Mouse (Mus musculus): ENCODE results near the gene Gkn3. TPM values are rescaled to one million over a fixed set of nuclear protein-coding genes. Genes with fewer than 3 reads are reported as not detected.

Gkn3 gene
- polyA plus RNA-seq, 1 experiment from 2014 or later = not detected

- Histone ChIP-seq H3K27ac (ENCODE audit: low read depth, low read length) (no peak overlapping the region), H3K4me2 (replicated peaks; ENCODE audit: low read depth, low read length) (no peak overlapping the region), H3K9ac (ENCODE audit: low read depth, low read length) (no peak overlapping the region), H3K36me3 (ENCODE audit: control insufficient read depth, insufficient read depth, low read length) (no peaks in the 10 kb centered on the region), H3K27me3 (ENCODE audit: control insufficient read depth, insufficient read depth, low read length) (no peaks in the 10 kb centered on the region), H3K4me3 (ENCODE audit: low read length) (no peak overlapping the region), H3K9me3 (ENCODE audit: control insufficient read depth, low read length) (no peaks in the 10 kb centered on the region), H3K4me1 (ENCODE audit: control insufficient read depth, insufficient read depth, low read length) (no peaks in the 10 kb centered on the region)
- WGBS = 57% methylated on average over 6 of the region's 6 CpGs
- ATAC-seq (ENCODE audit: low FRiP score, low TSS enrichment) = no peak
These were observed 12.7 kb upstream of the Gkn3 start for GRCm38 (mm10) chr6:87401456-87401855.

DNA sequence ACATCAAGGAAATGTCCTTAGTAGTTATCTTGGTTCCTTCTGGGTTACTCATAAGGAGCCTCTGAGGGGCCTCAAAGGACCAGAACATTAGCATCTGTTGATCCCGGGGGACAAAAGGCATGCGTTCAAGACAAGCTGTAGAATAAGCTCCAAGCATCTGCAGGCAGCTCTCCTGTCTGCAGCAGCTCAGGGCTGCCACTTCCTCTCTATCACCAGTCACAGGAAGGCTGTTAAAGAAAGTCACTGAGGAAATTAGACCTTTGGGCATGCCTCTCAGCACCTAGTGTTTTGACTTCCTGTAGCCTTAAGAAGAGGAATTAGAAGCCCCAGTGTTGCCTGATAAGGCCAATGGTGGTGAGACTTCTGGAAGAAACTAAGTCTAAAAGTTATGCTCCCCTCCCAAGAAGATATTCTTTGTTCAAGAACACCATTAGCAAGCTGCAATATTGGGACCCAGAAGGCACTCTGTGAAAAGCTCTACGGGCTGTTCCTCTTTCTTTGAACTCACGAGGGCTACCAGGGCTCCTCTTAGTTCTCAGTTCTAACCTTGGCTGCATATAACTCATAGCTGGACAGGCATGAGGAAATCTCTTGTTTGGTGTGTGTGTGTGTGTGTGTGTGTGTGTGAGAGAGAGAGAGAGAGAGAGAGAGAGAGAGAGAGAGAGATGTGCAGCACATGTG lies 11.3 kb upstream of the Gkn3 start:
- Histone ChIP-seq H3K27ac (ENCODE audit: low read depth, low read length) (no peak overlapping the region), H3K9ac (ENCODE audit: low read depth, low read length) (no peak overlapping the region), H3K4me1 (ENCODE audit: control insufficient read depth, insufficient read depth, low read length) (no peaks in the 10 kb centered on the region), H3K36me3 (ENCODE audit: control insufficient read depth, insufficient read depth, low read length) (no peaks in the 10 kb centered on the region), H3K4me2 (replicated peaks; ENCODE audit: low read depth, low read length) (no peak overlapping the region), H3K9me3 (ENCODE audit: control insufficient read depth, low read length) (no peaks in the 10 kb centered on the region), H3K27me3 (ENCODE audit: control insufficient read depth, insufficient read depth, low read length) (no peaks in the 10 kb centered on the region), H3K4me3 (ENCODE audit: low read length) (no peak overlapping the region)
- no peak for ATAC-seq (ENCODE audit: low FRiP score, low TSS enrichment)
- 60% methylated on average over 4 of the region's 4 CpGs for WGBS

DNA sequence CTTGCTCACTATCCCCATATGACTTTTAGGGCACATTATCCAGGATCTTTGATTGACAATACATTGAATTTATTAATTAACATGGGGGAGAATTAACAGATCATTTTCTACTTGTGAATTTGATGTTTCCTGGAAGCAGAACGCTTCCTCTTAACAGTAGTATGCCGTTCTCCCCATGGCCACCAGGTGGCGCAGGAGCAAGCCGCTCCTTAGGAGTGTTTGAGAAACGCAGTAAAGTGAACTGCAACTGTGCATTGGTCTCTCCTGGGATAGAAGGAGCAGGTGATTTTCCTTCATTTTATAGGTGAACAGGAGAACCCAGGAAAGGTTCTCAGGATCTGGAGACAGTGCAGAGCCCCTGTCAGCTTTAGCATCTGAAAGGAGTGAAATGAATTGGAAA lies 10.4 kb upstream of the Gkn3 start:
- 1% methylated on average over 5 of the region's 5 CpGs for WGBS
- peak; percentile 57; the same call in 1 of the 2 replicates for ATAC-seq (ENCODE audit: low FRiP score, low TSS enrichment)
- no peak overlapping the region for H3K27ac ChIP-seq (ENCODE audit: low read depth, low read length)
- no peak overlapping the region for H3K9ac ChIP-seq (ENCODE audit: low read depth, low read length)
- no peaks in the 10 kb centered on the region for H3K27me3 ChIP-seq (ENCODE audit: control insufficient read depth, insufficient read depth, low read length)
- H3K4me2 ChIP-seq (replicated peaks; ENCODE audit: low read depth, low read length) = no peak overlapping the region
- H3K4me3 ChIP-seq (ENCODE audit: low read length) = no peak overlapping the region
- 0 out of 2 replicates have a peak, but pooled peaks cover 4% of the 10 kb centered on the region for H3K4me1 ChIP-seq (ENCODE audit: control insufficient read depth, insufficient read depth, low read length)
- no peaks in the 10 kb centered on the region for H3K9me3 ChIP-seq (ENCODE audit: control insufficient read depth, low read length)
- no peaks in the 10 kb centered on the region for H3K36me3 ChIP-seq (ENCODE audit: control insufficient read depth, insufficient read depth, low read length)

DNA sequence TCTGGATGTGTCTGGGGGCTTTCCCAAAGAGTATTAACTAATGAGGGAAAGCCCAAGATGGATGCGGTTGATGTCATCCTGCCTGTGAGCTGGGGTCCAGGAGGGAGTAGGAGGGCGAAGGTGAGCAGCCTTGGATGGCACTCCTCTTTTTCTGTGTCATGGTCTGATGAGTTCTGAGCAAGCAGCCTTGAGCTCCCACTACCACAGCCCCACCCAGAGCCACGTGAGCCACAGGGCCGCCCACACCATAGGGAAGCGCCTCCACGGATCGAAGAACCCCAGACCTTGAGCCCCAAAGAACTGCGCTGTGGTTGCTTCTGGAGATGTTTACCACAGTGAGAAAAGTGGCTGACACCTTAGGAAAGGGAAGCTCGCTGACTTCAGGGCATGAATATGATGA lies 6.0 kb upstream of the Gkn3 start:
- H3K27me3 ChIP-seq (ENCODE audit: control insufficient read depth, insufficient read depth, low read length) = no peaks in the 10 kb centered on the region
- H3K4me2 ChIP-seq (replicated peaks; ENCODE audit: low read depth, low read length) = no peak overlapping the region
- H3K4me1 ChIP-seq (ENCODE audit: control insufficient read depth, insufficient read depth, low read length) = 0 out of 2 replicates have a peak, but pooled peaks cover 9% of the 10 kb centered on the region
- H3K4me3 ChIP-seq (ENCODE audit: low read length) = no peak overlapping the region
- no peaks in the 10 kb centered on the region for H3K9me3 ChIP-seq (ENCODE audit: control insufficient read depth, low read length)
- H3K36me3 ChIP-seq (ENCODE audit: control insufficient read depth, insufficient read depth, low read length) = no peaks in the 10 kb centered on the region
- 70% methylated on average over 9 of the region's 9 CpGs for WGBS
- no peak overlapping the region for H3K9ac ChIP-seq (ENCODE audit: low read depth, low read length)
- no peak overlapping the region for H3K27ac ChIP-seq (ENCODE audit: low read depth, low read length)
- ATAC-seq (ENCODE audit: low FRiP score, low TSS enrichment) = 0 out of 2 replicates have a peak, but pooled peaks have one; percentile 25

GRCm38 (mm10) chr6:87393466-87394205 lies 4.9 kb upstream of the Gkn3 start:
- WGBS = 58% methylated on average over 8 of the region's 8 CpGs
- Histone ChIP-seq H3K4me2 (replicated peaks; ENCODE audit: low read depth, low read length) (no peak overlapping the region), H3K4me3 (ENCODE audit: low read length) (no peak overlapping the region), H3K27me3 (ENCODE audit: control insufficient read depth, insufficient read depth, low read length) (no peaks in the 10 kb centered on the region), H3K9ac (ENCODE audit: low read depth, low read length) (no peak overlapping the region), H3K27ac (ENCODE audit: low read depth, low read length) (no peak overlapping the region), H3K9me3 (ENCODE audit: control insufficient read depth, low read length) (no peaks in the 10 kb centered on the region), H3K4me1 (ENCODE audit: control insufficient read depth, insufficient read depth, low read length) (0 out of 2 replicates have a peak, but pooled peaks cover 9% of the 10 kb centered on the region), H3K36me3 (ENCODE audit: control insufficient read depth, insufficient read depth, low read length) (no peaks in the 10 kb centered on the region)
- ATAC-seq (ENCODE audit: low FRiP score, low TSS enrichment) = no peak

GRCm38 (mm10) chr6:87389455-87389989 lies 787 bp upstream of the Gkn3 start:
- H3K27ac ChIP-seq (ENCODE audit: low read depth, low read length) = no peak overlapping the region

GRCm38 (mm10) chr6:87386681-87387080 lies 2.1 kb downstream of the Gkn3 start:
- Histone ChIP-seq H3K9me3 (ENCODE audit: control insufficient read depth, low read length) (no peaks in the 10 kb centered on the region), H3K4me1 (ENCODE audit: control insufficient read depth, insufficient read depth, low read length) (no peaks in the 10 kb centered on the region), H3K27me3 (ENCODE audit: control insufficient read depth, insufficient read depth, low read length) (peaks cover 5% of the 10 kb centered on the region), H3K27ac (ENCODE audit: low read depth, low read length) (no peak overlapping the region), H3K4me2 (replicated peaks; ENCODE audit: low read depth, low read length) (no peak overlapping the region), H3K4me3 (ENCODE audit: low read length) (no peak overlapping the region), H3K36me3 (ENCODE audit: control insufficient read depth, insufficient read depth, low read length) (no peaks in the 10 kb centered on the region), H3K9ac (ENCODE audit: low read depth, low read length) (no peak overlapping the region)
- 80% methylated on average over 10 of the region's 10 CpGs for WGBS
- ATAC-seq (ENCODE audit: low FRiP score, low TSS enrichment) = no peak

More at GRCm38 (mm10) chr6:87389455-87389989, 787 bp upstream of the Gkn3 start:
- H3K9me3 ChIP-seq (ENCODE audit: control insufficient read depth, low read length) = no peaks in the 10 kb centered on the region
- 14% methylated on average over 5 of the region's 5 CpGs for WGBS
- no peak for ATAC-seq (ENCODE audit: low FRiP score, low TSS enrichment)
- H3K4me2 ChIP-seq (replicated peaks; ENCODE audit: low read depth, low read length) = no peak overlapping the region
- H3K4me1 ChIP-seq (ENCODE audit: control insufficient read depth, insufficient read depth, low read length) = 0 out of 2 replicates have a peak, but pooled peaks cover 6% of the 10 kb centered on the region
- H3K4me3 ChIP-seq (ENCODE audit: low read length) = no peak overlapping the region
- no peaks in the 10 kb centered on the region for H3K36me3 ChIP-seq (ENCODE audit: control insufficient read depth, insufficient read depth, low read length)
- peaks cover 3% of the 10 kb centered on the region; the same call in 1 of the 2 replicates for H3K27me3 ChIP-seq (ENCODE audit: control insufficient read depth, insufficient read depth, low read length)
- no peak overlapping the region for H3K9ac ChIP-seq (ENCODE audit: low read depth, low read length)

GRCm38 (mm10) chr6:87386203-87386602 lies 2.5 kb downstream of the Gkn3 start:
- H3K4me3 ChIP-seq (ENCODE audit: low read length) = no peak overlapping the region
- ATAC-seq (ENCODE audit: low FRiP score, low TSS enrichment) = no peak
- no peaks in the 10 kb centered on the region for H3K36me3 ChIP-seq (ENCODE audit: control insufficient read depth, insufficient read depth, low read length)
- H3K9ac ChIP-seq (ENCODE audit: low read depth, low read length) = no peak overlapping the region
- peaks cover 5% of the 10 kb centered on the region for H3K27me3 ChIP-seq (ENCODE audit: control insufficient read depth, insufficient read depth, low read length)
- WGBS = 10% methylated on average over 7 of the region's 7 CpGs
- H3K9me3 ChIP-seq (ENCODE audit: control insufficient read depth, low read length) = no peaks in the 10 kb centered on the region
- H3K27ac ChIP-seq (ENCODE audit: low read depth, low read length) = no peak overlapping the region
- H3K4me2 ChIP-seq (replicated peaks; ENCODE audit: low read depth, low read length) = no peak overlapping the region
- H3K4me1 ChIP-seq (ENCODE audit: control insufficient read depth, insufficient read depth, low read length) = no peaks in the 10 kb centered on the region

- H3K27me3 ChIP-seq (ENCODE audit: control insufficient read depth, insufficient read depth, low read length) = peaks cover 5% of the 10 kb centered on the region
- ATAC-seq (ENCODE audit: low FRiP score, low TSS enrichment) = no peak
- 43% methylated on average over 6 of the region's 6 CpGs for WGBS
- no peaks in the 10 kb centered on the region for H3K4me1 ChIP-seq (ENCODE audit: control insufficient read depth, insufficient read depth, low read length)
- H3K4me2 ChIP-seq (replicated peaks; ENCODE audit: low read depth, low read length) = peak overlapping the region; percentile 35; the same call in 1 of the 2 replicates
- no peak overlapping the region for H3K9ac ChIP-seq (ENCODE audit: low read depth, low read length)
- no peak overlapping the region for H3K27ac ChIP-seq (ENCODE audit: low read depth, low read length)
- H3K36me3 ChIP-seq (ENCODE audit: control insufficient read depth, insufficient read depth, low read length) = no peaks in the 10 kb centered on the region
- no peak overlapping the region; the same call in 1 of the 2 replicates for H3K4me3 ChIP-seq (ENCODE audit: low read length)
- no peaks in the 10 kb centered on the region for H3K9me3 ChIP-seq (ENCODE audit: control insufficient read depth, low read length)
These were observed 4.0 kb downstream of the Gkn3 start for GRCm38 (mm10) chr6:87384761-87385160.

All from kidney, embryonic 14.5 days (tissue).